Mouse (Mus musculus) regulatory T cell (primary cell): Measurements from ENCODE around the gene Usp35.

ENCODE experiments used
- in situ Hi-C: fragments of 300-600 bp; cut with MboI, MseI; formaldehyde crosslinking; loops from one replicate; pipeline ENCODE4 v1.15.1; 2025; ENCODE audit warnings: high pct_unique_total_duplicates

Usp35 gene

DNA sequence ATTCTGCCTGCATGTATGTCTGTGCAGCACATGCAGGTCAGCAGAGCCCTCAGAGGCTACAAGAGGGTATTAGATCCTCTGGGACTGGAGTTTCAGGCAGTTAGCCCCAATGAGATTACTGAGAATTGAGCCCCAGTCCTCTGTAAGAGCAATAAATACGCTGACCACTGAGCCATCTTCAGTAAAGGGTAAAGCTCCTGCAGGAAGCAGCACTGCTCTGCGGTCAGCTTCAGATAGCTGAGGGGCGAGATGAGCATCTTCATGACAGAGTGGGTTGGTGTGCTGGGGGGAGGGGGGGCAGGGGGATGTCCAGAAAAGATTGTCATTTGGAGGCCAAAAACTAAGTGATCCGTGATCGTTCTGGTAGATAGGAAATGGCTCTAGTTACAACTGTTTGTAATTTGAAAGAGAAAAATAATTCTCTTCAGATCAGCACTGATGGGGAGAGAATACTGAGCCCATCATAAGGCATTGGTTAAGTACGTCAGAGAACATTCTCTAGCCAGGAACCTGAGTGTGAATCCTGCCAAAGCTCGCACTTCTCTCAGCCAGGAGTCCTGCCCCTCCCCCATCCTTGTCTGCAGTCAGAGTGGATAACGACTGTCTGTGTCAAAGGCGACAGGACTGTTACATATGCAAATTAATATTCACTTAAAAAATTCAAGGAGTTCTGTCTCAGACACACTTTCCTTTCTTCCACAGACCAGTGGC is 14.4 kb upstream of the Usp35 start:
- in situ Hi-C loops = no loop called here

DNA sequence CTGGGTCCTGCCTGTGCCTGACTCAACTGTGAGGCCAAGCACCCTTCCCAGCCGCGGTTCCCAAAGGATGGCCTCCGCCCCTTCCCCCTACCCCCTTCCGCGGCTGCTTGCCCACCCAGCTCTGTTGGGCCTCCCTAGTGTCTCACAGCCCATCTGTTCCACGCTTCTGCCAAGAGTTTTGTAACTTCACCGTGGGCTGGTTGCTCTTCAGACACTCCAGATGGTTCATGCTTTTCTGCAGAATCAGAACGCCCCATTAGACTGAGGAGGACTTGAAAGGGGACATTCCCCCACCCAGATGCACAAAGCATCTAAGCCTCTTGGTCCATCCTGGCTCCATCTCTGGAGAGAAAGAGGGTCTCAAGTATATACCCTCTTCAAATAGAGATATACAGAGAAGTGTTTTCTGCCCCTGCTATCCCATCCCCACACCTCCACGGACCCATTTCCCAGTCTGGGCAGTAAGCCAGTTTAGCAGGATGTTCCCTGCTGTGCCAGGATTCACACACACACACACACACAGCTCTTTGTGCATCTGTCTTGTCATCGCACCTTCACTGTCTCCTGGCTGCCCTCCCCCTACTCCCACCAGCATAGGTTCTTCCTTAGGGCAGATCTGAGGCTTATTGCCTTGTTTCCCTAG is 13.5 kb upstream of the Usp35 start:
- in situ Hi-C loops = no loop called here

DNA sequence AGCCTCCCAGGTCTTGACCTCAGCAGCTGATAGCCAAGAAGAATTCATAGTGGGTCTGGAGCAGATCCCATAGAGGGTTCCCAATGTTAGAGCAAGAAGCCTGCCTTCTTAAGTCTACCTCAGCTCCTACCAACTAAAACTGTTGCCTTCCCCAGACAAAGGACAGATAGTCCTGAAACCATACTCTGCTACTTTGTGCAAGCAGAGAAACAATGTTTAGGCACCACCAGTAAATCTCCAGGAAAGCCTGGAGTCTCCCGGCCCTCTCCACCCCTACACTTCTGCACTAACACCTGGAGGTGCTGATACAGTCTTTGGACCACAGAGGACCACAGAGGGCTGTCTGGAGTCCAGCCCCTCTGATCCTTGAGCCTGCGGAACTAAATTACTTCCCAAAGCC is 12.8 kb upstream of the Usp35 start:
- in situ Hi-C loops = no loop called here

DNA sequence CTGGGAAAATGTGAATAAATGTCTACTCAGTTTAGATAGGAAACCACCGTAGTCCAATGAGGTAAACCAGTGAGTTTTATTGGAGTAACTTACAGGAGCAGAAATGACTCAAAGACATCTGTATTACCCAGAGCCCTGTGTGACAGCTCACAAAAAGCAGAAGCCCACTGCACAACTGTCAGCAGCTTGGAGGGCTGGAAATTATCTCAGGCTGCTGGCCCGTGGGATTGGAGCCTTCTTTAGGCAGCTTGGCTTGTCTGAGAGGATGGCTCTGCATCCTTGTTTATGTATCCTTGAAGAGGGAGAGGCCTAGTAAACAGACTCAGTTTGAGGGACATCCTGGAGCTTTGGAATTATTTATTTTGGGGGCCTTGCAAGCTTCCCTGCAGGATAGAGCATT is 11.1 kb upstream of the Usp35 start:
- in situ Hi-C loops = no loop called here

GRCm38 (mm10) chr7:97340907-97341849 is 9.4 kb upstream of the Usp35 start:
- in situ Hi-C loops = no loop called here

DNA sequence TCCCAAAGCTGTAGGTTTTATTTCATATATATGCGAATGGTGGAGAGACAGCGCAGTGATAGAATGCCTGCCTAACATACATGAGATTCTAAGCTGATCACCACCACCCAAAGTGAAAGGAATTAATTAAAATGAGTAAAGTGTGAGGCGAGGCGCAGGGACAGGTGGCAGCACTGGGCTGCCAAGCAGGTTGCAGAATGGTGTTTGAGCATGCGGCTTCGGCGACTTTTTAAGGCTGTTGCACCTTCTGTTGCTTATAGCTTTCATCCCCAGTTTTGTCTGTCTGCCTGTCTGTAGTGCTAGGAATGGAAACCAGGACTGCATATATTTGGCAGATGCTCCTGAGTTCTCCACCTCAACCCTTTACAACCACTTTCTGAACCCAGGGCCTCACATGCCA is 7.8 kb upstream of the Usp35 start:
- in situ Hi-C loops = no loop called here

- in situ Hi-C loops = no loop called here
Measured at GRCm38 (mm10) chr7:97338593-97338992, 6.8 kb upstream of the Usp35 start.

GRCm38 (mm10) chr7:97336678-97337077 is 4.9 kb upstream of the Usp35 start:
- in situ Hi-C loops = no loop called here

DNA sequence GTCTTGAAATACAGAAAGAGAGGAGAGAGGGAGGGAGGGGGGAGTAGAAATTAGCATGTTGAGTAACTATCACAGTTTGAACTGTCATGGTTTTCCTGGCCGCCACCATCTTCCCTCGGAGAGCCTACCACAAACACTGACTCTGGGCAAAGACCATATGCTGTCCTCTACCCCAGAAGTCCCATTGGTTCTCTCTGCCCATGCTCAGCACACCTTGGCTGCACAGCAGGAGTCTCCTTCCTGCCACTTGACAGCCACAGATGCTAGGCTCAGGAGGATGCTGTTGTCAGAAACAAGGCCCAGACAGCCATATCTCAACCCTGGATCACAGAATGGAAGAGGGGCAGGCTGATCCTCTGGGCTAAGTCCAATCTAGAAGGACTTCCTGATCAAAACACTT is 2.6 kb upstream of the Usp35 start:
- in situ Hi-C loops = no loop called here

GRCm38 (mm10) chr7:97333113-97333898 is 1.5 kb upstream of the Usp35 start:
- in situ Hi-C loops = no loop called here

- in situ Hi-C loops = no loop called here
Measured at GRCm38 (mm10) chr7:97332667-97333041, 834 bp upstream of the Usp35 start.

DNA sequence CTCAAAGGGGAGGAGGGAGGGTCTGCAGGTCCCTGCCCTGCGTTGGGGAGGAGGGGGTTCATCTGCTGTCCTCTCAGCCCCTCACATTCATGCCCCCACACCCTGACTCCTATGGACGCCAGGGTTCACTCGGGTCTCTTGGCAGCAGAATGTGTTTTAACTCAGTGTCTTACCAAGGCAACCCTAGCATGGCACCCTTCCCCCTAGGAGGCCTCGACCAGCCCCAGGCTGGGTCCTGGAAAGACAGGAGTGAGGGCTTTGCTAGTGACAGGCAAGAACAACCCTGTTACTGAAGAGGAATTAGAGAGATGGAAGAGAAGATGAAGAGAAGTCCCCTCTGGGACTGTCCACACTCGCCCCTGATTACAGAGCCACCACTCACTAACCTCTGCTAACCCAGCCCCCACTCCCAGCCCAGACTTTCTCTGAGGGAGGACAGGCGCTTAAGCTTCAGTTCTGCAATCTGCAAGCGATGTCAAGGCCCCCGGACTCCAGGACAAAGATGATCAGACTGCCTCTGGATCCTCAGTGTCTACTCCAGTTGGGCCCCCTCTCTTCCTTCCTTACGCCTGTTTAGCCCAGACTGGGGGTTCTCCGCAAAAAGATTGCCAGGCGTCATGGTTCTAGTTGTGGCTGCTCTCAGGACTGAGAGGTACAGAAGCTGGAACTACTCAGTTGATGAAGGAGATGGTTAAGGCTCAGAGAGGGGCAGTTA is 732 bp downstream of the Usp35 start:
- in situ Hi-C loops = no loop called here

DNA sequence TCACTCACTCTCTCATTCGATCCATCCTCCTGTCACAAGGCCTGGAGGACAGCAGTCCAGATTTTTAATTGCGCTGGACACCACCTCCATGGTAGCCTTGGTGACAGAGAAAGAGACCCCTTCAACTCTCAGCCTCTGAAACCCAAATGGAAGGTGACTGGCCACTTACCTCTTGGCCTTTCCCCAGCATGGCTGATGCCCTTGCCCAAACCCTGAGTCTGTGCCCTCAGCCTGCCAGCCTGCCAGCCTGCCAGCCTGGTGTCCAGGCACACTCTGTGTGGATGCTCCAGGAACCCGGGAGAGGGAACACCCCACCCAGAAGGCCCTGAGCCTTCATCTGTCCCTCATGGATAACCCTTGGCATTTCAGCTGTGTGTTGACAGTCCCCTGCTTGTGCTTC is 2.1 kb downstream of the Usp35 start:
- in situ Hi-C loops = no loop called here

- in situ Hi-C loops = no loop called here
Measured at GRCm38 (mm10) chr7:97328891-97329588, 2.8 kb downstream of the Usp35 start.

DNA sequence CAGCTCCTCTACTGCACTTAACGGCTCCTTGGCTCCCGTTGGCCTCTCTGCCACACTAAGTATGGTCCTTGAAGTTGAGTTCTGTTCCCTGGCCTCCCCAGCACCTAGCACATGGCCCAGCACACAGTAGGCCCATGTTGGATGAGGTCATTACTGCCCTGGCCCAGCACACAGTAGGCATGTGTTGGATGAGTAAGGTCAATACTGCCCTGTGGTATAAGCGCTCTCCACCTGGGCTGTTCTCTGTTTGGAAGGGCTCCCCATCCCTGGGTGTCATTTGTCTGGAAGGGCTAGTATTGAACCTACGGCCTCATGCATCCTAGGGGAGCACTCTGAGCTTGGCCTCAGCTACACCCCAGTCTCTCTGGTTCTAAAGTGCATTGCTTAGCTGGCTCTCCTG is 4.4 kb downstream of the Usp35 start:
- in situ Hi-C loops = no loop called here

- in situ Hi-C loops = no loop called here
Measured at GRCm38 (mm10) chr7:97325156-97325985, 6.4 kb downstream of the Usp35 start.

DNA sequence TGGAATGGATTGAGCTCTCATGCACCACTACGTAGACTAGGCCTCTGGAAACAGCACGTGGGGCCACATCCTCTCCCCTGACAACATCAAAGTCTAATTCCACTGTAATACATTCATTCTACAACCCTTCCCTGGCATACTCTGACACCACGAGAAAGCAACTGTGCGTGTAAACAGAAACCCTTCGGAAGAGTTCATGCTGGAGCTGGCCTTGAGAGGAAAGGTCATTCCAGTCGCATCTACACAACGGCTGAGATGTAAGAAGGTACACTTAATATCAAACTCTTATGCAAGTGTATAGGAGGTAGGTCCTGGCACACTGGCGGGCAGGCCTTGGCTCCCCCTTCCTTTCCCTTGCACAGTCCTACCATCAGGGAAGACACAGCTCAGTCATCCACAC is 7.5 kb downstream of the Usp35 start:
- in situ Hi-C loops = no loop called here

- in situ Hi-C loops = no loop called here
Measured at GRCm38 (mm10) chr7:97317706-97318105, 14.1 kb downstream of the Usp35 start.

DNA sequence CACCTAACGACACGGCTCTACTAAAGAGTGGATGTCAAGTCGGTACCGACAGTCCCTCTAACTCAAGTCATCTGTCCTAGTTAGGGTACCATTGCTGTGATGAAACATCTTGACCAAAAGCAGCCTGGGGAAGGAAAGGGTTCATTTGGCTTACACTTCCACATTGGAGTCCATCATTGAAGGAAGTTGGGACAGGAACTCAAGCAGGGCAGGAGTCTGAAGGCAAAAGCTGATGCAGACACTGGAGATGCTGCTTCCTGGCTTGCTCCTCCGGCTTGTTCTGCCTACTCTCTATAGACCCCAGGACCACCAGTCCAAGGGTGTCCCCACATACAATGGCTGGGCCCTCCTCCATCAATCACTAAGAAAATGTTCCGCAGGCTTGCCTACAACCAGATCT is 16.2 kb downstream of the Usp35 start:
- in situ Hi-C loops = no loop called here

DNA sequence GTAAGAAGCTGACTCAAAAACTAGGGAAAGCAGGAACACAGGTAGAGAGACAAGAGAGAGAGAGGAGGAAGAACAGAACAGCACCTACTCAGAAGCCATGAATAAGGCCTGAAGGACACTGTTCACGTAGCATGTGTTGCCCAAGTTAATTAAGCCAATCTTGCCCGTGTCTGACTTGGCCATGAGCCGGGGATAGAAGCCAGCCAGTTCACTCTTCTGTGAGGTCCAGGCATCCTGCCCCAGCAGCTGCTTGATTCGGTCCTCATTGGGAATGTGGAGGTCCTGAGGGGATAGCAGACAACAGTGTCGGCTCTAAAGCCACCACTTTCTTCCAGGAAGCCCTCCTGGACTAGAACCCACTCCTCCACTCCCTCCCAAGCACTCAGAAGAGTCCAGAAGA is 17.2 kb downstream of the Usp35 start:
- in situ Hi-C loops = no loop called here
